Mouse (Mus musculus) left cerebral cortex, postnatal 14 days (tissue): ENCODE measurements at regions not wholly inside any gene's neighbourhood (a gene's known extent, or its start where the extent isn't known, plus 50 kb on each side); places are given as distances from the start of the nearest gene placed in this dataset.
"Not testable (repeated sequence)": the region's sequence is repeated elsewhere in the genome, so short reads cannot be mapped to it uniquely, and the experiment has no call there.

Source experiments
- DNase-seq, 2 experiments: peaks; one replicate each; pipeline ENCODE4 v3.0.0; 2021 to 2022; ENCODE audit warnings: low spot score in 2 of 2, mixed read lengths in 1 of 2
- intact Hi-C: fragments of 180-260 bp; cut with DNase I; formaldehyde crosslinking; loops from one replicate; pipeline ENCODE4 v1.15.1; 2025

- intact Hi-C loops, result no loop called here
Observed at GRCm38 (mm10) chr12:29046009-29046408, 294.4 kb downstream of the Eipr1 start.

GRCm38 (mm10) chr12:29048596-29048995 lies 297.0 kb downstream of the Eipr1 start:
- intact Hi-C loops, DNase-seq: not testable (repeated sequence)

More at GRCm38 (mm10) chr12:29046009-29046408, 294.4 kb downstream of the Eipr1 start:
- DNase-seq, result no peak

- intact Hi-C loops, result no loop called here
- no peak for DNase-seq
Observed at GRCm38 (mm10) chr12:29049105-29049511, 297.5 kb downstream of the Eipr1 start.

GRCm38 (mm10) chr12:29049801-29050200 lies 298.2 kb downstream of the Eipr1 start:
- intact Hi-C loops, result no loop called here
- DNase-seq, result no peak

- no peak for DNase-seq
- intact Hi-C loops, result no loop called here
Observed at GRCm38 (mm10) chr12:29050516-29051251, 299.1 kb downstream of the Eipr1 start.

- DNase-seq, result peak in 1 of 2 experiments; percentile 15
- intact Hi-C loops, result no loop called here
Observed at GRCm38 (mm10) chr12:29054367-29054766, 302.8 kb downstream of the Eipr1 start.

GRCm38 (mm10) chr12:29062025-29062637 lies 310.5 kb downstream of the Eipr1 start:
- DNase-seq, result no peak
- intact Hi-C loops, result no loop called here

- intact Hi-C loops, result no loop called here
- DNase-seq, result peak in 1 of 2 experiments; percentile 29
Observed at GRCm38 (mm10) chr12:29062801-29063200, 311.2 kb downstream of the Eipr1 start.

- intact Hi-C loops, result no loop called here
- DNase-seq, result peak in 1 of 2 experiments; percentile 46
Observed at GRCm38 (mm10) chr12:29068180-29068579, 316.6 kb downstream of the Eipr1 start.

GRCm38 (mm10) chr12:29075096-29075852 lies 323.7 kb downstream of the Eipr1 start:
- DNase-seq, result no peak
- intact Hi-C loops, result no loop called here

GRCm38 (mm10) chr12:29076606-29077005 lies 325.0 kb downstream of the Eipr1 start:
- no peak for DNase-seq
- intact Hi-C loops, result no loop called here

- DNase-seq, result no peak
- intact Hi-C loops, result no loop called here
Observed at GRCm38 (mm10) chr12:29079011-29079410, 327.4 kb downstream of the Eipr1 start.

GRCm38 (mm10) chr12:29083426-29084221 lies 332.0 kb downstream of the Eipr1 start:
- intact Hi-C loops, result no loop called here
- DNase-seq, result peak; percentile 61 to 75

- intact Hi-C loops, DNase-seq: not testable (repeated sequence)
Observed at GRCm38 (mm10) chr12:29087245-29087644, 335.6 kb downstream of the Eipr1 start.

GRCm38 (mm10) chr12:29089634-29090033 lies 338.0 kb downstream of the Eipr1 start:
- intact Hi-C loops, result no loop called here

GRCm38 (mm10) chr12:29090451-29090850 lies 338.8 kb downstream of the Eipr1 start:
- intact Hi-C loops, result no loop called here
- DNase-seq, result no peak

More at GRCm38 (mm10) chr12:29089634-29090033, 338.0 kb downstream of the Eipr1 start:
- no peak for DNase-seq

GRCm38 (mm10) chr12:29095406-29096032 lies 343.9 kb downstream of the Eipr1 start:
- DNase-seq, result no peak
- intact Hi-C loops, result no loop called here

- DNase-seq, result peak; percentile 56 to 67
- intact Hi-C loops, result no loop called here
Observed at GRCm38 (mm10) chr12:29096033-29096913, 344.7 kb downstream of the Eipr1 start.
